Mouse (Mus musculus): ENCODE data around the gene Cldn10.
"Not testable (repeated sequence)": the region's sequence is repeated elsewhere in the genome, so short reads cannot be mapped to it uniquely, and the experiment has no call there.

The Cldn10 gene

DNA sequence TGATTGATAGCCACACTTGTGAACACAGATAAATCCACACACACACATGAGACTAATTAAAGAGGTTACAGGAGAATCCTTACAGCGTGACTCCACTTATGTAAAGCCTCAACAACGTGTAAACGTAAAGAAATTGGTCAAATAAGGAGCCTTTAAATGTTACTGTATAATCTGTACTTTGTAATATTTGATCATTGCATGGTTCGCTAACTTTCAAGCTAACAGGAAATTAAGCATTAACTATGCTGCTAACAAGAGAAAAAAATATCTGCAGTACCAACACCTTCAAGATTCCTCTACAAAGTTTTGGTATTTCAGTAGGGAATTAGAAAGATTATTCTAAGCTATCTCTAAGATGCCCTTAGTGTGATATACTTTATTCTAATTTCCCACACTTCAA lies at the start of gene Cldn10:
Gene Cldn10 (plus strand): TSS at position 288 of the 400 bp plus-strand sequence.
- no peak for DNase-seq

- no peak for DNase-seq
Measured at GRCm38 (mm10) chr14:118741780-118742179, 45.9 kb upstream of the Cldn10 start.

GRCm38 (mm10) chr14:118742862-118743261 lies 44.8 kb upstream of the Cldn10 start:
- no peak for DNase-seq

DNA sequence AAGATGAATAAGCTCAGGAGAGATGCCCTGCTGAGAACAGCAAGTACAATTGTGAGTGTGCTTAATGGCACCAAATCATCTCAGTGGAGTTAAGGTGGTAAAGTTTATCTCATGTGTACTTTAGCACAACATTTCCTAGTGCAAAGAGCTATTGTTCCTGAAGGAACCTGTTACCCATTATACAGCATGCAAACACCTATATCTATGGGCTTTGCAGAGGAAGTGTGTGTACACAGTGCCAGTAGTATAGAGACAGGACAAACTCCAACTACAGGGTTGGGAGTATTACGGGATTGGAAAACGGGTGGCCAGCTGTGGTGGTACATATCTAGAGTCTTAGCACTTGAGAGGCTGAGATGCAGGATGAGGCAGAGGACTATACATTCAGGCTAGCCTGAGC lies 38.6 kb upstream of the Cldn10 start:
- DNase-seq, result no peak

GRCm38 (mm10) chr14:118749715-118750114 lies 38.0 kb upstream of the Cldn10 start:
- DNase-seq, result no peak

- no peak for DNase-seq
Measured at GRCm38 (mm10) chr14:118750505-118751192, 37.1 kb upstream of the Cldn10 start.

DNA sequence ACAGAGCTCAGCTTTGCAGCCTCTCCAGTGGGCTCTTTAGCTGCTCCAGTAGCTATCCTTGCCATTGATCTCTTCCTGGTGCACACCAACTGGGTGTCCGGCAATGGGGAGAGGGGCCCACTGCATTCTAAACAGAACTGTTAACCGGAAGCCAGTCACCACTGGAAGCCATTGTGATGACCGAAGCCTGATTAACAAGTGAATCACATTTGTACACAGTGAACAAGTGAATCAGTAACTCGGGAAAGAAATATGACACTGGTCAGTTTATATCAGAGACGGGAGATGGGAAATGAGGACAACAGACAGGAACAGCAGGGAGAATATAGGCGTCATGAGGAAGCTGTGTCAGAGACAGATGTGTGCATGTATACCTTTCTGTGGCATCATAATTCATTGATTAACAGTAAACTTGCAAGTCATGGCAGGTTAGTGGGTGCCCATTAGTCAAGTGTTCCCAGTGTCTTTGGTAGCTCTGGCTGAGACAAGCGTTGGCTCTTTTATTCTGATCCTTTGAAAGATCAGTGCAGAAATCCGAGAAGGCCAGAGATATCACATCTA lies 36.4 kb upstream of the Cldn10 start:
- DNase-seq, result no peak

DNA sequence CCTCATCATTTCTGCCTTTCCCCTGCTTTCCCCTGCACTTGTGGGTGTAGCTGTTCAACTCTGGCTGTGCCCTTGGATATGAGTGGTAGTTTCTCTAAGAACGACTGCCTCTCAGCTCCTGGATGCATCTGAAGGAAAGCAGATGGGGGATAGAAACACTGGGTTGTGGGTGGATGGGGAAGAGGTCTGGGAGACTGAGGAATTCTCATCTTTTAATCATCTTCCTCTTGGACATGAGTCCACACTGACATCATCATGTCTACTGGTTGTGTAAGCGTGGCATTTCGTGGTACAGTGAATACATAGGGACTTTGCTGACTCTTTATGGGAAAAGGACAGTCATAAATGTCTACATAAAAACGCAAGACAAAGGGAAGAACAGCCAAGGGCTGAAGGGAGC lies 31.7 kb upstream of the Cldn10 start:
- no peak for DNase-seq

DNA sequence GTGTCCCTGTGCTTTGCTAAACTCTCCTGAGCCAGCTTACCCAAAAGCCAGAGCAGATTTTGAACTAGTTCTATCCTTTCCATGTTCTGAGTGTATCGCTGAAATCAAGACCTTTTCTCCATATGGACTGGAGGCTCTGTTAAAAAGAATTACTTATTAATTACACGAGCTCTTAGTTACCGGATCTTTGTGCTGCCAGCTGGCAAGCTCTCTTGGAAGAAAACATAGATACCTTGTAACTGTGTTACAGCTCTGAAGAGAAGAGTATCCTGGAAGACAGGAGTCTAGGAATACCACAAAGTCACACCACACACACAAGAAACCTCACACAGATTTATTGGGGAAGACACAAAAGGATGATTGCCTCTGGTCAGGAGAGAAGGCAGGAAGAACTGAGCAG lies 31.1 kb upstream of the Cldn10 start:
- DNase-seq, result no peak

GRCm38 (mm10) chr14:118763362-118763761 lies 24.3 kb upstream of the Cldn10 start:
- DNase-seq, result not testable (repeated sequence)

- no peak for DNase-seq
Measured at GRCm38 (mm10) chr14:118763917-118764495, 23.7 kb upstream of the Cldn10 start.

DNA sequence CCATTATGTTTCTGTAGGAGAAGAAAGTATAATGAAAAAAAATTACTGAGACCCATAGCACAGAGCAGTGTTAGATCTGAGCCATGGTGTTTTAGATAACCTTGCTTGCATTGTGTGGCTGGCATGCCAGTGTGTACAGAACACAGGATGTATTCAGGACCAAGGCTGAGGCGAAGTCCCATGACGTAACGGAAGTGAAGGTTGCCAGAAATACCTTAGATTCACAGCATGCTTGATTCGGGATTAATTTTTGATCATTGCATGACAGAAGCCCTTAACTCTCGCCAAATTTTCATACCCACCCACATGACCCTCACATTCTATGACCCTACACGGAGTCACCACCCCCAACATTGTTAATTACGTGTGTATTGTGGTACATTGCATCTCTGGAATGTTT lies 22.4 kb upstream of the Cldn10 start:
- DNase-seq, result no peak

- DNase-seq, result no peak
Measured at GRCm38 (mm10) chr14:118765951-118766350, 21.8 kb upstream of the Cldn10 start.

GRCm38 (mm10) chr14:118766368-118766767 lies 21.3 kb upstream of the Cldn10 start:
- DNase-seq, result no peak

- peak; percentile 85 for DNase-seq
Measured at GRCm38 (mm10) chr14:118767673-118768353, 19.9 kb upstream of the Cldn10 start.

GRCm38 (mm10) chr14:118768354-118768713 lies 19.4 kb upstream of the Cldn10 start:
- no peak for DNase-seq

GRCm38 (mm10) chr14:118773668-118774067 lies 14.0 kb upstream of the Cldn10 start:
- no peak for DNase-seq

DNA sequence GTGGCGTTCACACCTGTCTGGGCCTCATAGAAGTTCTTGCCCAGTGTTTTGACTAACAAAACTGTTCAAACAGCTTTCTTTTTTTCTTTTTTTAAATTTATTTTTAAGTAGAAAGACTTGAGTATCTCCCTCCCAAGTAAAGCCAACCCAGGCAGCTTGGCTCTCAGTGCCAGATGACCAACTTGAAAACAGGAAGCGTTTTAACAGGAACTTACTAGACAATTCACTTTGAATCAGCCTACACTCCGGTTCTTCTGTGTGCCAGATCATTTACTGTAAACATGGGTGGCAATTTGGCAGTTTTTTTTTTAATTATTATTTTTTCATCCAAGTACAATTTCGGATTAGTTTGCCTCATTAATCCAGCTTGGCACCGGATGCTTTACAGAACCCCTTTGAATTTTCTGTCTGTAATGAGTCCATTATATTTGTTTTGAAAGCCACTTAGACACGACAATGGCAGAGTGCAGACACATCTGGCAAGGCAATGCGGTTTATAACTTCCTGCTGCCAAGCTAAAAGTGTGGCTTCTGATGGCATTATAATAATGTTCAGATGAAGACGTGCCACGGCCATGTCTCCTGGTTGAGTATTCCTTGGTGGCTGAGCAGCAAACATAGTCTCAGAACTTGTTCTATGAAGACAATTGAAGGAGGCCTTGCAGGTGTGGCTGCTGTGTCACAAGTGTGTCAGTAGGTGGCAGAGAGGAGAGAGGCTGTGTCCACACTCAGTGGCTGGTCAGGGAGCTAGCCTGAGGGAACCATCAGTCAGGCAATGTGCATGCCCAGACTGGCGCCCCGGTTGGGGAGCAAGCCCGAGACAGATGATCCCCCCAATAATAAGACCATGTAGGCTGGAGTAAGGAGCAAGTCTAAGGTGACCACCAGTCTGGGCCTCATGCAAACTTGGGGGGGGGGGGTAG lies 12.9 kb upstream of the Cldn10 start:
- no peak for DNase-seq

DNA sequence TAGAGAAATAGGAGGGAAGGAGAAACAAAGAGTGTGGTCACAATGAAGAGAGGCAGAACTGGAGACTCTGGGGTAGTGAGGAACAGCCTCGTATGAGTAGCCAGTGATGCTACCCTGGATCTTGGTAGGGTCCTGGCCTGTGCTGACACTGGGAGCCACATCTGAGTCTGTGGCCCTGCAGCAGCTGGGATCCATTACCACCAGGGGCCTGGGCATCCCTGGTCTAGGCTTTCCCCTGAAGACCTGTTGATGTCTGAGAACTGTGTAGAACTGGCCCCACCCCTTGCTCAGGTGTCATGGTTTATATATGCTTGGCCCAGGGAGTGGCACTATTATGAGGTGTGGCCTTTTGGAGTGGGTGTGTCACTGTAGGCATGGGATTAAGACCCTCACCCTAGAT lies 12.2 kb upstream of the Cldn10 start:
- DNase-seq, result no peak

DNA sequence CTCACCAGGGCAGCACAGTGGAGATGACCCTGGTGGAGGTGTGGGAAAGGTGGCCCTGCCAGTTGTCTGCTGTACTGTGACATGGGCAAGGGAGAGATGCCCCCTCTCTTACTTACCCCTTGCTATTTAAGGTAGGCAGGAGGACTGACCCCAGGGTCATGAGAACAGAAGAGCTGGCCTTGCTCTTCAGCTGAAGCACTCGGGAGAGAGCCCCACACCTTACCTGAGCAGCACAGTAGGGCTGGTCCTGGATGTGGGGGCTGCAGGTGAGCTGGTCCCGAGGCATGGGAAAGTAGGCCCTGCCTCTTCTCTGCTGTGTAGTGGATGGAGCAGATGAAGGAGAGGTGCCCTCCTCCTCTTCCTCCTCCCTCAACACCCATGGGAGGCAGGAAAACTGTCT lies 11.3 kb upstream of the Cldn10 start:
- DNase-seq, result no peak

- DNase-seq, result no peak
Measured at GRCm38 (mm10) chr14:118777478-118777877, 10.2 kb upstream of the Cldn10 start.

- no peak for DNase-seq
Measured at GRCm38 (mm10) chr14:118781601-118782000, 6.1 kb upstream of the Cldn10 start.

GRCm38 (mm10) chr14:118782241-118782640 lies 5.5 kb upstream of the Cldn10 start:
- no peak for DNase-seq

All from retina, postnatal 1 day (tissue).